Mouse (Mus musculus): Measurements from ENCODE around the gene Hsp90ab1. TPM values are rescaled to one million over a fixed set of nuclear protein-coding genes. Genes with fewer than 3 reads are reported as not detected.

The Hsp90ab1 gene
- polyA plus RNA-seq, 1 experiment = 1,066 TPM

- DNase-seq (ENCODE audit: low read depth) = no peak
- TF ChIP-seq CTCF (IDR thresholded peaks at IDR 0.05; ENCODE audit: borderline replicate concordance, extremely low read depth, insufficient read depth, insufficient read length) = no peak
- TF ChIP-seq POLR2A (IDR thresholded peaks at IDR 0.05; ENCODE audit: borderline replicate concordance, extremely low read depth, insufficient read depth, insufficient read length, poor library complexity, severe bottlenecking) = no peak
These were observed 8.0 kb downstream of the Hsp90ab1 start for GRCm38 (mm10) chr17:45565103-45565502.

- TF ChIP-seq POLR2A (IDR thresholded peaks at IDR 0.05; ENCODE audit: borderline replicate concordance, extremely low read depth, insufficient read depth, insufficient read length, poor library complexity, severe bottlenecking) (no peak), CTCF (IDR thresholded peaks at IDR 0.05; ENCODE audit: borderline replicate concordance, extremely low read depth, insufficient read depth, insufficient read length) (no peak)
- DNase-seq (ENCODE audit: low read depth) = no peak
These were observed 8.5 kb downstream of the Hsp90ab1 start for GRCm38 (mm10) chr17:45564531-45565084.

GRCm38 (mm10) chr17:45563655-45564530, 9.2 kb downstream of the Hsp90ab1 start, which contains the start of gene Slc35b2:
Gene Slc35b2 (plus strand): TSS chr17:45563874.
- peak; percentile 97 for DNase-seq (ENCODE audit: low read depth)

GRCm38 (mm10) chr17:45563216-45563615, 9.9 kb downstream of the Hsp90ab1 start:
- DNase-seq (ENCODE audit: low read depth) = no peak
- TF ChIP-seq CTCF (IDR thresholded peaks at IDR 0.05; ENCODE audit: borderline replicate concordance, extremely low read depth, insufficient read depth, insufficient read length) (no peak), POLR2A (IDR thresholded peaks at IDR 0.05; ENCODE audit: borderline replicate concordance, extremely low read depth, insufficient read depth, insufficient read length, poor library complexity, severe bottlenecking) (no peak)

More at GRCm38 (mm10) chr17:45563655-45564530, 9.2 kb downstream of the Hsp90ab1 start, which contains the start of gene Slc35b2:
- peak; percentile 83 for TF ChIP-seq CTCF (IDR thresholded peaks at IDR 0.05; ENCODE audit: borderline replicate concordance, extremely low read depth, insufficient read depth, insufficient read length)
- TF ChIP-seq POLR2A (IDR thresholded peaks at IDR 0.05; ENCODE audit: borderline replicate concordance, extremely low read depth, insufficient read depth, insufficient read length, poor library complexity, severe bottlenecking) = peak; percentile 83

GRCm38 (mm10) chr17:45559732-45560525, 13.1 kb downstream of the Hsp90ab1 start:
- DNase-seq (ENCODE audit: low read depth) = no peak
- TF ChIP-seq CTCF (IDR thresholded peaks at IDR 0.05; ENCODE audit: borderline replicate concordance, extremely low read depth, insufficient read depth, insufficient read length) (no peak), POLR2A (IDR thresholded peaks at IDR 0.05; ENCODE audit: borderline replicate concordance, extremely low read depth, insufficient read depth, insufficient read length, poor library complexity, severe bottlenecking) (no peak)

GRCm38 (mm10) chr17:45557998-45558862, 14.8 kb downstream of the Hsp90ab1 start:
- no peak for DNase-seq (ENCODE audit: low read depth)
- TF ChIP-seq CTCF (IDR thresholded peaks at IDR 0.05; ENCODE audit: borderline replicate concordance, extremely low read depth, insufficient read depth, insufficient read length) (no peak), POLR2A (IDR thresholded peaks at IDR 0.05; ENCODE audit: borderline replicate concordance, extremely low read depth, insufficient read depth, insufficient read length, poor library complexity, severe bottlenecking) (no peak)

GRCm38 (mm10) chr17:45557246-45557824, 15.7 kb downstream of the Hsp90ab1 start:
- no peak for TF ChIP-seq POLR2A (IDR thresholded peaks at IDR 0.05; ENCODE audit: borderline replicate concordance, extremely low read depth, insufficient read depth, insufficient read length, poor library complexity, severe bottlenecking)
- TF ChIP-seq CTCF (IDR thresholded peaks at IDR 0.05; ENCODE audit: borderline replicate concordance, extremely low read depth, insufficient read depth, insufficient read length) = no peak
- no peak for DNase-seq (ENCODE audit: low read depth)

- no peak for DNase-seq (ENCODE audit: low read depth)
- no peak for TF ChIP-seq POLR2A (IDR thresholded peaks at IDR 0.05; ENCODE audit: borderline replicate concordance, extremely low read depth, insufficient read depth, insufficient read length, poor library complexity, severe bottlenecking)
- no peak for TF ChIP-seq CTCF (IDR thresholded peaks at IDR 0.05; ENCODE audit: borderline replicate concordance, extremely low read depth, insufficient read depth, insufficient read length)
These were observed 16.4 kb downstream of the Hsp90ab1 start for GRCm38 (mm10) chr17:45556514-45557245.

GRCm38 (mm10) chr17:45556107-45556489, 17.0 kb downstream of the Hsp90ab1 start:
- TF ChIP-seq POLR2A (IDR thresholded peaks at IDR 0.05; ENCODE audit: borderline replicate concordance, extremely low read depth, insufficient read depth, insufficient read length, poor library complexity, severe bottlenecking) (no peak), CTCF (IDR thresholded peaks at IDR 0.05; ENCODE audit: borderline replicate concordance, extremely low read depth, insufficient read depth, insufficient read length) (no peak)
- no peak for DNase-seq (ENCODE audit: low read depth)

All from brain, embryonic 14.5 days (tissue).